Mouse (Mus musculus) small intestine, adult 2 months (tissue): ENCODE measurements around the gene Tap1.

ENCODE experiments used
- CTCF ChIP-seq: fragments of 200-500 bp; IDR thresholded peaks from 2 replicates; pipeline ENCODE4 v1.5.1; 2012; ENCODE audit warnings: low read depth, mild to moderate bottlenecking, control low read depth, inconsistent platforms, low read length, moderate library complexity, mixed read lengths; ENCODE audit not compliant: insufficient replicate concordance, insufficient read length; ENCODE audit errors: extremely low read depth
- POLR2A ChIP-seq: fragments of 200-500 bp; IDR thresholded peaks from 2 replicates; pipeline ENCODE4 v1.6.1; 2012; ENCODE audit warnings: low read depth, mild to moderate bottlenecking, control low read depth, inconsistent platforms, low read length, moderate library complexity

GRCm38 (mm10) chr17:34137601-34138000 is 49.8 kb upstream of the Tap1 start:
- TF ChIP-seq CTCF (no peak), POLR2A (no peak)
